Mouse (Mus musculus): ENCODE results near the gene Slc12a7. TPM values are rescaled to one million over a fixed set of nuclear protein-coding genes. Genes with fewer than 3 reads are reported as not detected.

Gene Slc12a7
- polyA plus RNA-seq, 1 experiment from 2014 or later: 28.7 TPM

GRCm38 (mm10) chr13:73711803-73712202 lies 21.1 kb upstream of the Slc12a7 start:
- no peak overlapping the region for H3K9ac ChIP-seq (ENCODE audit: low read depth, low read length)
- H3K36me3 ChIP-seq (ENCODE audit: control insufficient read depth, insufficient read depth, low read length): no peaks in the 10 kb centered on the region
- no peak overlapping the region for H3K27ac ChIP-seq (ENCODE audit: low read depth, low read length)
- H3K9me3 ChIP-seq (ENCODE audit: control insufficient read depth, low read length): no peaks in the 10 kb centered on the region
- no peaks in the 10 kb centered on the region for H3K27me3 ChIP-seq (ENCODE audit: control insufficient read depth, insufficient read depth, low read length)
- 85% methylated on average over 5 of the region's 5 CpGs for WGBS
- no peak overlapping the region for H3K4me2 ChIP-seq (replicated peaks; ENCODE audit: low read depth, low read length)
- no peak overlapping the region for H3K4me3 ChIP-seq (ENCODE audit: low read length)
- ATAC-seq (ENCODE audit: low FRiP score, low TSS enrichment): no peak
- no peaks in the 10 kb centered on the region for H3K4me1 ChIP-seq (ENCODE audit: control insufficient read depth, insufficient read depth, low read length)

- Histone ChIP-seq H3K27ac (ENCODE audit: low read depth, low read length) (no peak overlapping the region), H3K9me3 (ENCODE audit: control insufficient read depth, low read length) (no peaks in the 10 kb centered on the region), H3K27me3 (ENCODE audit: control insufficient read depth, insufficient read depth, low read length) (no peaks in the 10 kb centered on the region), H3K4me2 (replicated peaks; ENCODE audit: low read depth, low read length) (no peak overlapping the region), H3K4me3 (ENCODE audit: low read length) (no peak overlapping the region), H3K4me1 (ENCODE audit: control insufficient read depth, insufficient read depth, low read length) (no peaks in the 10 kb centered on the region), H3K9ac (ENCODE audit: low read depth, low read length) (no peak overlapping the region), H3K36me3 (ENCODE audit: control insufficient read depth, insufficient read depth, low read length) (no peaks in the 10 kb centered on the region)
- 79% methylated on average over 3 of the region's 3 CpGs for WGBS
- no peak for ATAC-seq (ENCODE audit: low FRiP score, low TSS enrichment)
Observed at GRCm38 (mm10) chr13:73712228-73712627, 20.7 kb upstream of the Slc12a7 start.

GRCm38 (mm10) chr13:73713204-73713603 lies 19.7 kb upstream of the Slc12a7 start:
- H3K27me3 ChIP-seq (ENCODE audit: control insufficient read depth, insufficient read depth, low read length): no peaks in the 10 kb centered on the region
- no peaks in the 10 kb centered on the region for H3K4me1 ChIP-seq (ENCODE audit: control insufficient read depth, insufficient read depth, low read length)
- ATAC-seq (ENCODE audit: low FRiP score, low TSS enrichment): no peak
- 88% methylated on average over 4 of the region's 4 CpGs for WGBS
- no peak overlapping the region for H3K27ac ChIP-seq (ENCODE audit: low read depth, low read length)
- no peak overlapping the region for H3K4me3 ChIP-seq (ENCODE audit: low read length)
- H3K36me3 ChIP-seq (ENCODE audit: control insufficient read depth, insufficient read depth, low read length): no peaks in the 10 kb centered on the region
- H3K4me2 ChIP-seq (replicated peaks; ENCODE audit: low read depth, low read length): no peak overlapping the region
- H3K9me3 ChIP-seq (ENCODE audit: control insufficient read depth, low read length): no peaks in the 10 kb centered on the region
- H3K9ac ChIP-seq (ENCODE audit: low read depth, low read length): no peak overlapping the region

GRCm38 (mm10) chr13:73714020-73714419 lies 18.9 kb upstream of the Slc12a7 start:
- Histone ChIP-seq H3K27me3 (ENCODE audit: control insufficient read depth, insufficient read depth, low read length) (no peaks in the 10 kb centered on the region), H3K9me3 (ENCODE audit: control insufficient read depth, low read length) (no peaks in the 10 kb centered on the region), H3K4me3 (ENCODE audit: low read length) (no peak overlapping the region), H3K27ac (ENCODE audit: low read depth, low read length) (no peak overlapping the region), H3K4me1 (ENCODE audit: control insufficient read depth, insufficient read depth, low read length) (no peaks in the 10 kb centered on the region), H3K36me3 (ENCODE audit: control insufficient read depth, insufficient read depth, low read length) (no peaks in the 10 kb centered on the region), H3K4me2 (replicated peaks; ENCODE audit: low read depth, low read length) (no peak overlapping the region), H3K9ac (ENCODE audit: low read depth, low read length) (no peak overlapping the region)
- 82% methylated on average over 2 of the region's 2 CpGs for WGBS
- no peak for ATAC-seq (ENCODE audit: low FRiP score, low TSS enrichment)

- Histone ChIP-seq H3K27me3 (ENCODE audit: control insufficient read depth, insufficient read depth, low read length) (no peaks in the 10 kb centered on the region), H3K4me3 (ENCODE audit: low read length) (no peak overlapping the region), H3K9me3 (ENCODE audit: control insufficient read depth, low read length) (no peaks in the 10 kb centered on the region), H3K4me1 (ENCODE audit: control insufficient read depth, insufficient read depth, low read length) (no peaks in the 10 kb centered on the region), H3K36me3 (ENCODE audit: control insufficient read depth, insufficient read depth, low read length) (no peaks in the 10 kb centered on the region), H3K9ac (ENCODE audit: low read depth, low read length) (no peak overlapping the region), H3K4me2 (replicated peaks; ENCODE audit: low read depth, low read length) (no peak overlapping the region), H3K27ac (ENCODE audit: low read depth, low read length) (no peak overlapping the region)
- WGBS: 6% methylated on average over 2 of the region's 2 CpGs
- peak; percentile 35; the same call in 1 of the 2 replicates for ATAC-seq (ENCODE audit: low FRiP score, low TSS enrichment)
Observed at GRCm38 (mm10) chr13:73718225-73718624, 14.7 kb upstream of the Slc12a7 start.

- Histone ChIP-seq H3K36me3 (ENCODE audit: control insufficient read depth, insufficient read depth, low read length) (no peaks in the 10 kb centered on the region), H3K4me3 (ENCODE audit: low read length) (no peak overlapping the region), H3K27me3 (ENCODE audit: control insufficient read depth, insufficient read depth, low read length) (no peaks in the 10 kb centered on the region), H3K9ac (ENCODE audit: low read depth, low read length) (no peak overlapping the region), H3K27ac (ENCODE audit: low read depth, low read length) (no peak overlapping the region), H3K4me2 (replicated peaks; ENCODE audit: low read depth, low read length) (no peak overlapping the region), H3K9me3 (ENCODE audit: control insufficient read depth, low read length) (no peaks in the 10 kb centered on the region), H3K4me1 (ENCODE audit: control insufficient read depth, insufficient read depth, low read length) (no peaks in the 10 kb centered on the region)
- 76% methylated on average over 4 of the region's 4 CpGs for WGBS
- no peak for ATAC-seq (ENCODE audit: low FRiP score, low TSS enrichment)
Observed at GRCm38 (mm10) chr13:73720241-73720640, 12.7 kb upstream of the Slc12a7 start.

- 14% methylated on average over 8 of the region's 8 CpGs for WGBS
- peak; percentile 60 for ATAC-seq (ENCODE audit: low FRiP score, low TSS enrichment)
- no peaks in the 10 kb centered on the region for H3K4me1 ChIP-seq (ENCODE audit: control insufficient read depth, insufficient read depth, low read length)
Observed at GRCm38 (mm10) chr13:73723081-73723668, 9.7 kb upstream of the Slc12a7 start.

GRCm38 (mm10) chr13:73725315-73725714 lies 7.6 kb upstream of the Slc12a7 start:
- H3K27ac ChIP-seq (ENCODE audit: low read depth, low read length): no peak overlapping the region
- H3K4me1 ChIP-seq (ENCODE audit: control insufficient read depth, insufficient read depth, low read length): no peaks in the 10 kb centered on the region
- no peaks in the 10 kb centered on the region for H3K27me3 ChIP-seq (ENCODE audit: control insufficient read depth, insufficient read depth, low read length)
- H3K4me2 ChIP-seq (replicated peaks; ENCODE audit: low read depth, low read length): no peak overlapping the region
- no peak overlapping the region for H3K9ac ChIP-seq (ENCODE audit: low read depth, low read length)
- ATAC-seq (ENCODE audit: low FRiP score, low TSS enrichment): no peak
- no peaks in the 10 kb centered on the region for H3K36me3 ChIP-seq (ENCODE audit: control insufficient read depth, insufficient read depth, low read length)
- no peaks in the 10 kb centered on the region for H3K9me3 ChIP-seq (ENCODE audit: control insufficient read depth, low read length)
- no peak overlapping the region for H3K4me3 ChIP-seq (ENCODE audit: low read length)
- 86% methylated on average over 5 of the region's 5 CpGs for WGBS

More at GRCm38 (mm10) chr13:73723081-73723668, 9.7 kb upstream of the Slc12a7 start:
- Histone ChIP-seq H3K4me3 (ENCODE audit: low read length) (no peak overlapping the region), H3K9me3 (ENCODE audit: control insufficient read depth, low read length) (no peaks in the 10 kb centered on the region), H3K9ac (ENCODE audit: low read depth, low read length) (no peak overlapping the region), H3K4me2 (replicated peaks; ENCODE audit: low read depth, low read length) (no peak overlapping the region), H3K27me3 (ENCODE audit: control insufficient read depth, insufficient read depth, low read length) (no peaks in the 10 kb centered on the region), H3K36me3 (ENCODE audit: control insufficient read depth, insufficient read depth, low read length) (no peaks in the 10 kb centered on the region), H3K27ac (ENCODE audit: low read depth, low read length) (no peak overlapping the region)

GRCm38 (mm10) chr13:73727621-73728025 lies 5.3 kb upstream of the Slc12a7 start:
- Histone ChIP-seq H3K36me3 (ENCODE audit: control insufficient read depth, insufficient read depth, low read length) (no peaks in the 10 kb centered on the region), H3K9me3 (ENCODE audit: control insufficient read depth, low read length) (no peaks in the 10 kb centered on the region)
- WGBS: 41% methylated on average over 2 of the region's 2 CpGs

More at GRCm38 (mm10) chr13:73727621-73728025, 5.3 kb upstream of the Slc12a7 start:
- Histone ChIP-seq H3K4me1 (ENCODE audit: control insufficient read depth, insufficient read depth, low read length) (0 out of 2 replicates have a peak, but pooled peaks cover 5% of the 10 kb centered on the region), H3K4me3 (ENCODE audit: low read length) (no peak overlapping the region), H3K27me3 (ENCODE audit: control insufficient read depth, insufficient read depth, low read length) (no peaks in the 10 kb centered on the region), H3K4me2 (replicated peaks; ENCODE audit: low read depth, low read length) (no peak overlapping the region), H3K27ac (ENCODE audit: low read depth, low read length) (no peak overlapping the region), H3K9ac (ENCODE audit: low read depth, low read length) (no peak overlapping the region)
- ATAC-seq (ENCODE audit: low FRiP score, low TSS enrichment): no peak

All from kidney, embryonic 14.5 days (tissue).